Mouse (Mus musculus) neural tube, embryonic 12.5 days (tissue): ENCODE measurements around the gene Zfp423. TPM values are rescaled to one million over a fixed set of nuclear protein-coding genes. Genes with fewer than 3 reads are reported as not detected.

Source experiments
- ATAC-seq: fragments of 200-750 bp; cut with Nextera tagmentation; 2 replicates; pipeline ENCODE4 v1.8.0; 2017; ENCODE audit warnings: low read depth, mild to moderate bottlenecking, moderate TSS enrichment, moderate library complexity; ENCODE audit not compliant: low FRiP score
- H3K27ac ChIP-seq: fragments of 300-500 bp; sonication (generic); 2 replicates; pipeline ENCODE4 v1.5.1; 2016
- H3K27me3 ChIP-seq: fragments of 300-500 bp; sonication (generic); replicated peaks from 2 replicates; pipeline ENCODE4 v1.6.1; 2016; ENCODE audit warnings: mild to moderate bottlenecking
- H3K36me3 ChIP-seq: fragments of 300-500 bp; sonication (generic); 2 replicates; pipeline ENCODE4 v1.6.1; 2016; ENCODE audit warnings: mild to moderate bottlenecking
- H3K4me1 ChIP-seq: fragments of 300-500 bp; sonication (generic); 2 replicates; pipeline ENCODE4 v1.6.1; 2016
- H3K4me2 ChIP-seq: fragments of 300-500 bp; sonication (generic); replicated peaks from 2 replicates; pipeline ENCODE4 v1.6.1; 2016; ENCODE audit warnings: mild to moderate bottlenecking
- H3K4me3 ChIP-seq: fragments of 300-500 bp; sonication (generic); 2 replicates; pipeline ENCODE4 v1.5.1; 2016
- H3K9ac ChIP-seq: fragments of 300-500 bp; sonication (generic); 2 replicates; pipeline ENCODE4 v1.6.1; 2016; ENCODE audit warnings: mild to moderate bottlenecking
- H3K9me3 ChIP-seq: fragments of 300-500 bp; sonication (generic); 2 replicates; pipeline ENCODE4 v1.6.1; 2016; ENCODE audit warnings: mild to moderate bottlenecking
- WGBS: fragments of 180-500 bp; shearing (Covaris S2); methylation state at CpG from one replicate; pipeline ENCODE4 v1.1.7; 2016; 5-methylcytosine and 5-hydroxymethylcytosine counted together
- polyA plus RNA-seq: library from polyadenylated mRNA; unstranded; fragments of >200 nt; fragmentation: Nextera tagmentation; extraction: Ambion mirVana; gene quantifications from 2 replicates; pipeline ENCODE4 v1.2.1, GENCODE M21; 2016

Gene Zfp423
- polyA plus RNA-seq, 1 experiment from 2014 or later = 48.5 TPM

GRCm38 (mm10) chr8:87943651-87944091 lies 15.7 kb downstream of the Zfp423 start:
- H3K4me1 ChIP-seq = peaks cover 58% of the 10 kb centered on the region
- peak overlapping the region; percentile 64 for H3K9ac ChIP-seq
- WGBS = under 1% methylated on average over 42 of the region's 42 CpGs
- no peaks in the 10 kb centered on the region for H3K27me3 ChIP-seq
- H3K4me2 ChIP-seq = peak overlapping the region; percentile 76
- H3K9me3 ChIP-seq = no peaks in the 10 kb centered on the region
- peak; percentile 45 for ATAC-seq
- no peak overlapping the region for H3K27ac ChIP-seq
- H3K36me3 ChIP-seq = peaks cover 3% of the 10 kb centered on the region; the same call in 1 of the 2 replicates
- H3K4me3 ChIP-seq = peak overlapping the region; percentile 37

- H3K9me3 ChIP-seq = no peaks in the 10 kb centered on the region
- no peak overlapping the region; the same call in 1 of the 2 replicates for H3K9ac ChIP-seq
- H3K4me1 ChIP-seq = peaks cover 63% of the 10 kb centered on the region
- no peak overlapping the region for H3K27ac ChIP-seq
- H3K36me3 ChIP-seq = peaks cover 3% of the 10 kb centered on the region; the same call in 1 of the 2 replicates
- no peak overlapping the region for H3K4me3 ChIP-seq
- H3K4me2 ChIP-seq = 0 out of 2 replicates have a peak overlapping the region, but pooled peaks have one; percentile 2
- WGBS = 26% methylated on average over 6 of the region's 6 CpGs
- ATAC-seq = no peak
- no peaks in the 10 kb centered on the region for H3K27me3 ChIP-seq
These were observed 18.7 kb downstream of the Zfp423 start for GRCm38 (mm10) chr8:87940646-87941045.

- no peak overlapping the region for H3K4me3 ChIP-seq
- peak; percentile 1; the same call in 1 of the 2 replicates for ATAC-seq
- H3K9me3 ChIP-seq = no peaks in the 10 kb centered on the region
- H3K36me3 ChIP-seq = no peaks in the 10 kb centered on the region
- H3K4me1 ChIP-seq = peaks cover 61% of the 10 kb centered on the region
- no peak overlapping the region for H3K27ac ChIP-seq
- H3K9ac ChIP-seq = 0 out of 2 replicates have a peak overlapping the region, but pooled peaks have one; percentile 40
- H3K4me2 ChIP-seq = peak overlapping the region; percentile 60
- no peaks in the 10 kb centered on the region for H3K27me3 ChIP-seq
- WGBS = 15% methylated on average over 8 of the region's 8 CpGs
These were observed 20.0 kb downstream of the Zfp423 start for GRCm38 (mm10) chr8:87939308-87939936.

GRCm38 (mm10) chr8:87938351-87939232 lies 20.8 kb downstream of the Zfp423 start:
- peaks cover 61% of the 10 kb centered on the region for H3K4me1 ChIP-seq
- peak overlapping the region; percentile 66 for H3K27ac ChIP-seq
- H3K4me2 ChIP-seq = peak overlapping the region; percentile 60
- H3K9ac ChIP-seq = peak overlapping the region; percentile 40; the same call in 1 of the 2 replicates
- no peaks in the 10 kb centered on the region for H3K36me3 ChIP-seq
- H3K4me3 ChIP-seq = peak overlapping the region; percentile 15; the same call in 1 of the 2 replicates
- under 1% methylated on average over 20 of the region's 20 CpGs for WGBS
- H3K27me3 ChIP-seq = no peaks in the 10 kb centered on the region
- peak; percentile 73 for ATAC-seq
- H3K9me3 ChIP-seq = no peaks in the 10 kb centered on the region

- peaks cover 70% of the 10 kb centered on the region for H3K4me1 ChIP-seq
- H3K36me3 ChIP-seq = no peaks in the 10 kb centered on the region
- no peaks in the 10 kb centered on the region for H3K27me3 ChIP-seq
- no peak overlapping the region for H3K4me3 ChIP-seq
- 67% methylated on average over 3 of the region's 3 CpGs for WGBS
- H3K9me3 ChIP-seq = no peaks in the 10 kb centered on the region
- no peak overlapping the region for H3K27ac ChIP-seq
- H3K9ac ChIP-seq = no peak overlapping the region
- ATAC-seq = no peak
- no peak overlapping the region for H3K4me2 ChIP-seq
These were observed 22.2 kb downstream of the Zfp423 start for GRCm38 (mm10) chr8:87937211-87937610.

GRCm38 (mm10) chr8:87935088-87935680 lies 24.2 kb downstream of the Zfp423 start:
- Histone ChIP-seq H3K9ac (no peak overlapping the region), H3K4me2 (no peak overlapping the region), H3K27ac (no peak overlapping the region), H3K9me3 (no peaks in the 10 kb centered on the region), H3K4me3 (no peak overlapping the region), H3K27me3 (no peaks in the 10 kb centered on the region), H3K4me1 (peaks cover 64% of the 10 kb centered on the region), H3K36me3 (no peaks in the 10 kb centered on the region)
- 91% methylated on average over 6 of the region's 6 CpGs for WGBS
- ATAC-seq = no peak

- Histone ChIP-seq H3K27ac (no peak overlapping the region), H3K4me1 (peaks cover 54% of the 10 kb centered on the region), H3K4me2 (no peak overlapping the region), H3K27me3 (no peaks in the 10 kb centered on the region), H3K9me3 (no peaks in the 10 kb centered on the region), H3K36me3 (no peaks in the 10 kb centered on the region), H3K4me3 (no peak overlapping the region), H3K9ac (no peak overlapping the region)
- WGBS = 62% methylated on average over 13 of the region's 13 CpGs
- ATAC-seq = no peak
These were observed 25.2 kb downstream of the Zfp423 start for GRCm38 (mm10) chr8:87934175-87934574.

GRCm38 (mm10) chr8:87933752-87934151 lies 25.6 kb downstream of the Zfp423 start:
- Histone ChIP-seq H3K4me1 (peaks cover 50% of the 10 kb centered on the region), H3K9me3 (no peaks in the 10 kb centered on the region), H3K9ac (no peak overlapping the region), H3K4me2 (peak overlapping the region; percentile 32; the same call in 1 of the 2 replicates), H3K27me3 (no peaks in the 10 kb centered on the region), H3K36me3 (no peaks in the 10 kb centered on the region), H3K4me3 (no peak overlapping the region), H3K27ac (no peak overlapping the region)
- WGBS = 49% methylated on average over 8 of the region's 8 CpGs
- no peak for ATAC-seq

GRCm38 (mm10) chr8:87928857-87929256 lies 30.5 kb downstream of the Zfp423 start:
- WGBS = 21% methylated on average over 2 of the region's 2 CpGs
- no peak for ATAC-seq
- Histone ChIP-seq H3K4me1 (peaks cover 25% of the 10 kb centered on the region), H3K27me3 (no peaks in the 10 kb centered on the region), H3K4me3 (no peak overlapping the region), H3K4me2 (no peak overlapping the region), H3K36me3 (0 out of 2 replicates have a peak, but pooled peaks cover 2% of the 10 kb centered on the region), H3K27ac (no peak overlapping the region), H3K9me3 (no peaks in the 10 kb centered on the region), H3K9ac (no peak overlapping the region)

GRCm38 (mm10) chr8:87927034-87927830 lies 32.2 kb downstream of the Zfp423 start:
- Histone ChIP-seq H3K4me3 (no peak overlapping the region), H3K9me3 (no peaks in the 10 kb centered on the region), H3K9ac (no peak overlapping the region), H3K27ac (no peak overlapping the region), H3K36me3 (0 out of 2 replicates have a peak, but pooled peaks cover 2% of the 10 kb centered on the region), H3K27me3 (no peaks in the 10 kb centered on the region), H3K4me1 (peaks cover 18% of the 10 kb centered on the region), H3K4me2 (no peak overlapping the region)
- ATAC-seq = no peak
- 56% methylated on average over 10 of the region's 10 CpGs for WGBS

- Histone ChIP-seq H3K9ac (no peak overlapping the region), H3K4me3 (no peak overlapping the region), H3K27ac (no peak overlapping the region), H3K27me3 (no peaks in the 10 kb centered on the region), H3K4me1 (peaks cover 23% of the 10 kb centered on the region), H3K36me3 (peaks cover 2% of the 10 kb centered on the region; the same call in 1 of the 2 replicates), H3K9me3 (no peaks in the 10 kb centered on the region), H3K4me2 (no peak overlapping the region)
- 79% methylated on average over 7 of the region's 7 CpGs for WGBS
- ATAC-seq = no peak
These were observed 33.1 kb downstream of the Zfp423 start for GRCm38 (mm10) chr8:87926098-87926890.
